Mouse (Mus musculus): ENCODE data around the gene Stpg1. TPM values are rescaled to one million over a fixed set of nuclear protein-coding genes. Genes with fewer than 3 reads are reported as not detected.

Stpg1 gene
- polyA plus RNA-seq (2015; fragmentation: Nextera tagmentation; extraction: Ambion mirVana) = 0.93 and 1.3 TPM in 2 replicates

GRCm38 (mm10) chr4:135494521-135495396 is at the start of gene Stpg1, which contains the start of gene Nipal3:
Stpg1 (plus strand) TSS chr4:135494790.
Nipal3 (minus strand) TSS chr4:135495038.
- Histone ChIP-seq H3K9ac (replicated peaks) (peak within 1 kb of the TSS; percentile 66), H3K27ac (peak within 1 kb of the TSS; percentile 48), H3K4me1 (replicated peaks) (peaks cover 20% of the 10 kb centered on the region), H3K36me3 (peaks cover 11% of the 10 kb centered on the region), H3K4me3 (replicated peaks) (peak within 1 kb of the TSS; percentile 75), H3K4me2 (replicated peaks) (peak within 1 kb of the TSS; percentile 97), H3K27me3 (peaks cover 13% of the 10 kb centered on the region; the same call in 1 of the 2 replicates), H3K9me3 (no peaks in the 10 kb centered on the region)
- peak; percentile 98 for ATAC-seq
- WGBS = under 1% methylated on average over 53 of the region's 53 CpGs

GRCm38 (mm10) chr4:135451360-135452015 is 43.1 kb upstream of the Stpg1 start:
- Histone ChIP-seq H3K9ac (replicated peaks) (0 out of 2 replicates have a peak overlapping the region, but pooled peaks have one; percentile 14), H3K27me3 (no peaks in the 10 kb centered on the region), H3K27ac (no peak overlapping the region), H3K36me3 (no peaks in the 10 kb centered on the region), H3K4me1 (replicated peaks) (peaks cover 13% of the 10 kb centered on the region), H3K4me2 (replicated peaks) (0 out of 2 replicates have a peak overlapping the region, but pooled peaks have one; percentile 25), H3K9me3 (no peaks in the 10 kb centered on the region), H3K4me3 (replicated peaks) (no peak overlapping the region)
- 47% methylated on average over 18 of the region's 18 CpGs for WGBS
- ATAC-seq = no peak

GRCm38 (mm10) chr4:135453164-135453563 is 41.4 kb upstream of the Stpg1 start:
- H3K27ac ChIP-seq = no peak overlapping the region
- H3K4me1 ChIP-seq (replicated peaks) = peaks cover 13% of the 10 kb centered on the region
- no peak overlapping the region for H3K9ac ChIP-seq (replicated peaks)
- ATAC-seq = no peak
- no peaks in the 10 kb centered on the region for H3K9me3 ChIP-seq
- no peak overlapping the region for H3K4me3 ChIP-seq (replicated peaks)
- H3K27me3 ChIP-seq = no peaks in the 10 kb centered on the region
- WGBS = 84% methylated on average over 6 of the region's 6 CpGs
- H3K36me3 ChIP-seq = no peaks in the 10 kb centered on the region
- H3K4me2 ChIP-seq (replicated peaks) = no peak overlapping the region

GRCm38 (mm10) chr4:135453572-135453971 is 41.0 kb upstream of the Stpg1 start:
- ATAC-seq = no peak
- Histone ChIP-seq H3K27ac (no peak overlapping the region), H3K36me3 (no peaks in the 10 kb centered on the region), H3K4me2 (replicated peaks) (no peak overlapping the region), H3K9ac (replicated peaks) (no peak overlapping the region), H3K4me3 (replicated peaks) (no peak overlapping the region), H3K27me3 (no peaks in the 10 kb centered on the region), H3K9me3 (no peaks in the 10 kb centered on the region), H3K4me1 (replicated peaks) (peaks cover 13% of the 10 kb centered on the region)
- WGBS = 75% methylated on average over 12 of the region's 12 CpGs

GRCm38 (mm10) chr4:135463406-135463805 is 31.2 kb upstream of the Stpg1 start:
- Histone ChIP-seq H3K9ac (replicated peaks) (no peak overlapping the region), H3K27ac (no peak overlapping the region), H3K4me1 (replicated peaks) (no peaks in the 10 kb centered on the region), H3K36me3 (peaks cover 38% of the 10 kb centered on the region), H3K4me2 (replicated peaks) (no peak overlapping the region), H3K9me3 (no peaks in the 10 kb centered on the region), H3K4me3 (replicated peaks) (no peak overlapping the region), H3K27me3 (no peaks in the 10 kb centered on the region)
- ATAC-seq = no peak
- WGBS = 91% methylated on average over 11 of the region's 11 CpGs

GRCm38 (mm10) chr4:135477851-135478250 is 16.7 kb upstream of the Stpg1 start:
- Histone ChIP-seq H3K4me3 (replicated peaks) (no peak overlapping the region), H3K4me2 (replicated peaks) (no peak overlapping the region), H3K4me1 (replicated peaks) (no peaks in the 10 kb centered on the region), H3K36me3 (peaks cover 17% of the 10 kb centered on the region; the same call in 1 of the 2 replicates), H3K27ac (no peak overlapping the region), H3K9ac (replicated peaks) (no peak overlapping the region), H3K9me3 (no peaks in the 10 kb centered on the region), H3K27me3 (no peaks in the 10 kb centered on the region)
- no peak for ATAC-seq
- 88% methylated on average over 10 of the region's 10 CpGs for WGBS

- H3K4me2 ChIP-seq (replicated peaks) = no peak overlapping the region
- no peaks in the 10 kb centered on the region for H3K27me3 ChIP-seq
- H3K36me3 ChIP-seq = peaks cover 12% of the 10 kb centered on the region; the same call in 1 of the 2 replicates
- no peak overlapping the region for H3K27ac ChIP-seq
- WGBS = 75% methylated on average over 9 of the region's 9 CpGs
- H3K4me3 ChIP-seq (replicated peaks) = no peak overlapping the region
- H3K9ac ChIP-seq (replicated peaks) = no peak overlapping the region
- H3K4me1 ChIP-seq (replicated peaks) = no peaks in the 10 kb centered on the region
- no peaks in the 10 kb centered on the region for H3K9me3 ChIP-seq
- no peak for ATAC-seq
These were observed 14.2 kb upstream of the Stpg1 start for GRCm38 (mm10) chr4:135480370-135480769.

- 0 out of 2 replicates have a peak, but pooled peaks cover 3% of the 10 kb centered on the region for H3K9me3 ChIP-seq
- H3K36me3 ChIP-seq = peaks cover 27% of the 10 kb centered on the region
- no peak overlapping the region for H3K9ac ChIP-seq (replicated peaks)
- no peaks in the 10 kb centered on the region for H3K4me1 ChIP-seq (replicated peaks)
- no peak overlapping the region for H3K4me3 ChIP-seq (replicated peaks)
- H3K27ac ChIP-seq = no peak overlapping the region
- H3K4me2 ChIP-seq (replicated peaks) = no peak overlapping the region
- ATAC-seq = no peak
- WGBS = 79% methylated on average over 10 of the region's 10 CpGs
- no peaks in the 10 kb centered on the region for H3K27me3 ChIP-seq
These were observed 9.5 kb upstream of the Stpg1 start for GRCm38 (mm10) chr4:135485086-135485485.

GRCm38 (mm10) chr4:135486352-135486751 is 8.2 kb upstream of the Stpg1 start:
- 0 out of 2 replicates have a peak, but pooled peaks cover 3% of the 10 kb centered on the region for H3K9me3 ChIP-seq
- H3K9ac ChIP-seq (replicated peaks) = no peak overlapping the region
- H3K4me2 ChIP-seq (replicated peaks) = no peak overlapping the region
- no peak for ATAC-seq
- H3K4me3 ChIP-seq (replicated peaks) = no peak overlapping the region
- peaks cover 35% of the 10 kb centered on the region for H3K36me3 ChIP-seq
- H3K27ac ChIP-seq = no peak overlapping the region
- H3K27me3 ChIP-seq = peaks cover 4% of the 10 kb centered on the region; the same call in 1 of the 2 replicates
- H3K4me1 ChIP-seq (replicated peaks) = no peaks in the 10 kb centered on the region
- WGBS = 92% methylated on average over 11 of the region's 11 CpGs

GRCm38 (mm10) chr4:135489256-135489655 is 5.3 kb upstream of the Stpg1 start:
- 92% methylated on average over 7 of the region's 7 CpGs for WGBS
- ATAC-seq = no peak

GRCm38 (mm10) chr4:135493271-135493670 is 1.3 kb upstream of the Stpg1 start:
- no peak for ATAC-seq
- peak overlapping the region; percentile 75 for H3K4me3 ChIP-seq (replicated peaks)
- peak overlapping the region; percentile 57; the same call in 1 of the 2 replicates for H3K9ac ChIP-seq (replicated peaks)
- WGBS = 48% methylated on average over 4 of the region's 4 CpGs
- H3K27me3 ChIP-seq = peaks cover 13% of the 10 kb centered on the region; the same call in 1 of the 2 replicates
- peaks cover 25% of the 10 kb centered on the region for H3K36me3 ChIP-seq
- H3K9me3 ChIP-seq = 0 out of 2 replicates have a peak, but pooled peaks cover 3% of the 10 kb centered on the region
- peaks cover 20% of the 10 kb centered on the region for H3K4me1 ChIP-seq (replicated peaks)
- H3K4me2 ChIP-seq (replicated peaks) = peak overlapping the region; percentile 97
- H3K27ac ChIP-seq = no peak overlapping the region

More at GRCm38 (mm10) chr4:135489256-135489655, 5.3 kb upstream of the Stpg1 start:
- Histone ChIP-seq H3K4me1 (replicated peaks) (peaks cover 11% of the 10 kb centered on the region), H3K27ac (no peak overlapping the region), H3K4me3 (replicated peaks) (no peak overlapping the region), H3K27me3 (peaks cover 10% of the 10 kb centered on the region; the same call in 1 of the 2 replicates), H3K9ac (replicated peaks) (no peak overlapping the region), H3K4me2 (replicated peaks) (no peak overlapping the region), H3K36me3 (peaks cover 28% of the 10 kb centered on the region), H3K9me3 (0 out of 2 replicates have a peak, but pooled peaks cover 3% of the 10 kb centered on the region)

Data from midbrain, embryonic 13.5 days (tissue).